Mouse (Mus musculus) liver, adult (tissue): ENCODE data around the gene Krtcap2.

ENCODE experiments used
- GATA4 ChIP-seq: IDR thresholded peaks from 2 replicates; pipeline ENCODE4 v1.6.1; 2014; ENCODE audit warnings: mild to moderate bottlenecking, low read length; ENCODE audit not compliant: insufficient replicate concordance

Krtcap2 gene

DNA sequence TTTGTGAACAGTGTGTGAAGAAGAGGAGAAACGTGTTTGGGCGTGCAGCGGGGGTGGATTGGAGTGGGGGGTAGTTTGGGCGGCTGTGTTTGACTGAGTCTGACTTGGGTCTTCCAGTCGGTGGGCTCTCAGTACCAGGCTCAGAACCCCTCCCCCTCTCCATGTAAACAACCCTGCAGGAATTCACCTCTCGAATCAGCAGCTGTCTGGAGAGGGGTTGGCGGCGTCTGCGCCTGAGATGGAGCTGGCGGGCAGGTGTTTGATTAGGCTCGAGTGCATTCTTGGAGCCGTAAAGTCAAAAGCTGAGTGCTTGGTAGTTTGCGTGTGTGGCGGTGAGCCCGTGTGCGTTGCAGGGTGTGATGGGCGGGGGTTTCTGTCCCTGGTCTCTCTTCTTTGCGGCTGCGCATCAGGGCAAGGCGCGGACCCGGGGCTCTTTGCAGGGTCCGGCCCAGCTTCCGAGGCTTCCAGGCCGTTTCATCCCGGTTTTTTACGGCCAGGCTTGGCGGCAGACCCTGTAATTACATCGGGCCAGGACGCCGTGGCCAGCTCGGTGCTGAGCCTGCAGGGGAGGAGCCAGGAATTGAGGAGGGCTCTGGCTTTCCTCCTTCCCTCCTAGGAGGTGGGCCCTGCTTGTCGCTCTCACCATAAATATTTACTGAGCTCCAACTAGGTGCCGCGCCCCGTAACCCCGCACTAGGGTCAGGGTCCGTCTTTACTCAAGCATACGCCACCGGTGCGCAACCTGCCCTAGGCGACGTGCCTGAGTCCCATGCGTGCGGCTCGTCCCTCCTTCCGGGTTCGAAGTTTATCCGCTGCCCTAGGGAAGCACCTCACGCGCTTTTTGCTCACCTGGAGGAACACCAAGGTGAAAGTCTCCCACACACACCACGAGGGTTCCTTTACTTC lies 35.1 kb downstream of the Krtcap2 start, which contains the start of gene Efna1:
Gene Efna1 (minus strand): TSS at position 537 of the 906 bp plus-strand sequence.
- TF ChIP-seq GATA4: no peak

DNA sequence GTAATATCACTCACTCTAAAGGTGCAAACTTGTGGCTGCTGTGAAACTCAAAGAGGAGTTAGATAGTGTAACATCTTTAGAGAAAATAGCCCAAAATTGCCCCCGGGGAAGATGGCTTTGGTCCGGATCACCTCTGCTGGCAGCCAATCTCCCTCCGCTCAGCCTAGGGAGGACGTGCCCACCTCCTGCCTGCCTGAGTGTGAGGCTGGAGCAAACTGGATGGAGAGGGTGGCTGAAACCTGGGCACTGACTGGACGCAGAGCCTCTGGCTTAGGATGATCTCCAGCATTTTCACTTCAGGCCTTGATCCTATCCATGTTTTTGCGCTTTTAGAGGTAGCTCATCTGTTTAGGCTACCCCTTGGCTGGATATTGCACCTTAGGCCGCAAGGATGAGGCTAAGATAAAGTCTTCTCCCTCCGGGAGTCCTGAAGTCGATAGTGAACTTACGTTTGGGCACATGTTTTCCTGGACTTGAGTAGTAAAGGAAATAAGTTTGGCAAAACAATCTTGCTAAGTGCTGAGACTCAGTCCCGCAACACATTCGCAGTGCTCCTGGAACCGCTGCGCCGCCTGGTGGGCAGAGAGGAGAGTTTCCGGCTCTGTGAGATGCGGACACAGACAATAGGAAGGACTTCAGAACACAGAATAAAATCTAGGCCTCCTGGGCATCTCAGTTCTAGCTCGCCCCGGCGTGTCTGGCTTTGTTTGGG lies 36.0 kb downstream of the Krtcap2 start:
- TF ChIP-seq GATA4: 0 out of 2 replicates have a peak, but pooled peaks have one; percentile 20

DNA sequence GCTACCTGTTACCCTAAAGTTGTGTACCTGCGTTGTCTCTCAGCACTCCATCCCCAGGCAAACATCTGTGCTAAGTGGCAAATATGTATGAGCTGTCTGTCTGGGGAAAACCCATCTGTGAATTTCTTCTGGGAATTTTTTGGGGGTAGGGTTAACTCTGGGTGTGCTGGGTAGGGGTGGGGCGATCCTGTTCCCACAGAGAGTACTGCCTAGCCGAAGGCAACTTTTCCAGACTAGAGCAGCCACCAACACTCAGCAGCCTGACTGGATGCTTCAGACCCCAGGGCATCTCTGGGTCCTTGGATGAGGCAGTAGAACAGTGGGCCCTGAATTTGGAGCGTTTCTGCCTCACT lies 36.5 kb downstream of the Krtcap2 start:
- TF ChIP-seq GATA4: no peak

DNA sequence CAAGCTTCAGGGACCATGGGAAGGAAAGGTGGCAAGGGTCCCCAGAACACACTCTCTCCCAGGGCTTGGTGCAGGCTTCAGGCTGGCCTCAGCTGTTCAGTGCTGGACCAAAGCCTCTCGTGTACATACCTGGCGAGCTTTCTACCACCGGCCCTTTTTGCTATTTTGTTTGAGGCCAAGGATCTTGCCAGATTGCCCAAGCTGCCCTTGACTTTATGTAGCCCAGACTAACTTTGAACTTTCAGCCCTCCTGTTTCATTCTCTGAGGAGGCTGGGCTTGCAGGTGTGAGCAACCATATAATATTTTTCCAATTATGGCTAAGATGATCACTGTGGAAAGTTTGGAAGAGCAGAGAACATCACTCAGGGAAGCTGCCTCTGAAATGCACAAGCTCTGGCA lies 38.5 kb downstream of the Krtcap2 start:
- TF ChIP-seq GATA4: no peak

DNA sequence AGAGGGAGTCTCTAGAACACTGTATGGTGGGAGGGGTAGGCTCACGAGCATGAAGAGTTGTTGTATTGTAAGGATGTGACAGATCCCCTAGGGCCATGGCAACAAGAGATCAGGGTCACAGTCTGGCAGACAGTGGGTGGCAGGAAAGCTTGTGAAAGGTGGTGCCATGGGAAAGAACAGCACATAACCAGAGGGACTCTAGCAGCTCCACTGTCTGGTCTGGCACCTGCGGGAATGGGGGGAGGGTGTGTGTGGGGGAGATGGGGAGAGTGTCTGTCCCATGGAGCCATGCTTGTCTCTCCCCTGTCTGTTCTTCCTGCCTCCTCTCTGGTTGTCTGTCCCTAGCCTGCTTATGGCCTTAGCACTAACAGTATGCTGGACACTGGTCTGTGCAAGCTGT lies 39.8 kb downstream of the Krtcap2 start:
- TF ChIP-seq GATA4: no peak

DNA sequence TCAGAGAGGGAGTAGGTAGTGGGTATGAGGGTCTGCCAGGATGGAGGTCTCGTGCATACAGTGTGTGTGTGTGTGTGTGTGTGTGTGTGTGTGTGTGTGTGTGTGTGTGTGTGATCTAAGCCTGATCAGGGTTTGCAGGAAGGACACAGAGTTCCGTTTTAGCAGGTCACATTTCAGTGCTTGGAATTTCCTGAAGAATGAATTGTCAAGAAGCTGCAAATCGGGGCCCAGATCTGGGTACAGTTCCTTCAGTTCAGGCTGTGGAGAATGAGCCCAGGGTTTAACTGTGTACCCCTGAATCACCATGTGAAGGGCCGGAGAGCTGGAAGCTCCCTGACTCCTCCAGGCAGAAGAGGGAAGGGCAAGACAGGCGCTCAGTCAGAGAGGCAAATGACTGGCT lies 41.5 kb downstream of the Krtcap2 start:
- peak; percentile 49; the same call in 1 of the 2 replicates for TF ChIP-seq GATA4

DNA sequence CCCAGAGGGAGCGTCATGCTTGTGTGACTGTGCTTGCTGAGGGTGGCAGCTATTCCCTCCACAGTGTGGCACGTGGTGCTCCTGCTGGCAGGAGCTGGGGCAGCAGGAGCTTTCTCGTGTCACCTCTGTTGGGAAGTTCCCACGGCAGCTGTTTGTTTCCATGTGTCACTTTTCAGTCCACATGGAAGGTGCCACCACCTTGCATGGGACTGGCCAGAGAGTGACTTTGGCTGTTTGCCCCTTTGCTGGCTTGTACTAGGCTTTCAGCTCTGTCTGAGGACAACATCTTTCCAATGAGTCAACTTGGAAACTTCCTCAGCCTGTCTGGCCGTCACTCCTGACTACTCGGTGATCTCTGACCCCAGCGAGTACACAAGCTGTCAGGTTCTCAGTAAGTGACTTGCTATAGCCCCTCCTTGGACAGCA lies 42.8 kb downstream of the Krtcap2 start:
- TF ChIP-seq GATA4: no peak

DNA sequence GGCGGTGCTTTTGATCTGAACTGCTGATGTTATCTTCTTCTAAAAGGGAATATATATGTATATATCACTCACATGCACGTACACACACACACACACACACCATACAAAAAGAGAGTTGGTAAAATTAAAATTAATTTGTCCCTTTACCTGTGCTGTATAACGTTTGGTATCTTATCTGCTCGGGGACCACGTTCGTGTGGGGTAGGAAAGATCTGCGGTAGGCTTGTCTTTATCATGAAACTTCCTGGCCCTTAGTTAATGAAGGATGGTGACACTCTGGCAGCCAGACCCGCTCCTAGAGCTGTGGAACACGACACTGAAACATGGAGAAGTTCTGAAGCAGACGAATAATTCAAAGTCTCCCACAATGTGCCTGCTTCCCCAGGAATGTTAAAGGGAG lies 46.1 kb downstream of the Krtcap2 start:
- TF ChIP-seq GATA4: no peak

DNA sequence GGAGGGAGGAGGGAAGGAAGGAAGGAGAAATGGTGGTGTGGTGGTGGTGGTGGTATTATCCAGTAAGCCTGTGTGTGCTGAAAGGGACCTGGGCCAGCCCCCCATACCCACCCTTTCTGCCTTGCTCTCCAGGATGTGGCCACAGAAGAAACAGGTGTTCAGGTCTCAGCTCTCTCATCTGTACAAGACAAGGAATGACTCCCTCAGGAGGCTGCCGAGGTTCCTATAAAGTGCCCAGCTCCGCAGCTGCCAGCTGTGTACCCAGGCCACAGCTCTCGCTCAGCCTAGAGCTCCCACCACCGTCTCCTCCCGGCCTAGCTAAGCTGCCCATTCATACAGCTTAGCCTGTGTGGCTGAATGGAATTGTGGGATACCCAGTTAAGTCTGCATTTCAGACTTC lies 46.5 kb downstream of the Krtcap2 start:
- TF ChIP-seq GATA4: no peak

DNA sequence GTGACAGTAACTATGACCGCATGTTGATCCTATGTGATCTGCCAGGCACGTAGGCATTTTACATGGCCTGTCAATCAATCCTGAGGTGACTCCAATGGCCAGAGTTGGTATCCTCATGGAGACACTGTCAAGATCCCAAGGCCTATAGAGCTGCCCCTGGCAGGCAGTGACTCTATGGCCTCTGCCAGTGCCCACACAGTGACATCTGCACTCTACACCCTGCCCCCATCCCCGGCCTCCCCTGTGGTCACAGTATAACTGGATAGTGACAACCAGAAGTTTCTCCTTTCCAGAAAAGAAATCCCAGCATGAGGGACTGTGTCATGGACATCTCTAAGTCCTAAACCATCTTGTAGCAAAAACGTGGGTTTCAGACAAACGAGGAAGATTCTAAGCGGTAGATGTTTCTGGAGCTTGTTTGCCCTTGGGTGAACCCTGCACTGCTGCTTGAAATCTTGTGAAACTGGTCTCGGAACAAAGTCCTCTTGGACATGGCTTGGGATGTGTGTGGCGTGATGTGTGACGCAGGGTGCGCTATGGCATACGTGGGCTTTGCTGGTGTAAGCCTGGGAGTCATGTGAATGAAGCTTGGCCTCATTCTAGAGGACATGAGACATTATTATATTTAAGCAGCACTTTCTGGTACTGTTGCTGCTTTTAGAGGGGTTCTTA lies 47.6 kb downstream of the Krtcap2 start:
- no peak for TF ChIP-seq GATA4

DNA sequence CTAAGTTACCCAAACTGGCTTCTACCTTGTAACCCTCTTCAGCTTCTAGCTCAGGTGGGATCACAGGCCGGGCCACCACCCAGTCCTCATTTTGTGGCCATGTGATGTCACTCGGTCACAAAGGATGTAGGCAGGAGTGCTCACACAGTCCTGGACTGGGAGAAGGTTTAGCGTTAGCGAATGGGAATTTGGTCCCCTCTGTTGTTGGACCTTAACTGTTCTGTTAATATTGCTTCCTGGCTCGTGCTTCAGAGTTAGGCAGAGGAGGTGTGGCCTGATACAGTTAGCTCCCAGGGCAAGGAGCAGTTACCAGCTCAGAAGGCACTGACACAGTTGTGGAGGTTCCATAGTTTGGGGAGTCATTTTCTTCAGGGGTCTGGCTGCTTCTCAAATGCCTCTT lies 48.4 kb downstream of the Krtcap2 start:
- TF ChIP-seq GATA4: no peak

DNA sequence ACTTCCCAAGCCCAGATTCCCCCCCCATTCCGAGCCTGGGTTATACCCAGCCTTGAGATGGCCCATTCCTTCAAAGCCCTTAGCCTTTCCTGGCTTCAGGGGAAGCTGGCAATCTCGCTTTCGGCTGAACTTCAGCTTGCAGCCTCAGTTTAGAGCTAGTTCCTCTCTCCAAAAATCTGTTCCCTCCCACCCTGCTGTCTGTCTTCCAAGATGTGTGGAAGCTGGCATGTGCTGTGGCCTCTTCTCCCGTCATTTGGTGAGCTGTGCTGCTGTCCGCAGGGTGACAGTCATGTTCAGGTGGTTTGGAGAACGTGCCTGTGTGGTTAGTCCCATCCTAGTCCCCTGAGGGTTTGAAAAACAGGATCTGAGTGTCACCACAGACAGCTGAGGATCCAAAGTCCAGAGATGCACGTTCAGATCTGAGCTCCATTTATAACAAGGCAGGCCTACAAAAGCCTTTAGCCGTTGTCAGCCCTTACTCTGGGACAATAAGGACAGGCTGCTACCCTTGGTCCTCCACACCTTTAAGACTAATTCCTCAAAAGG lies 50.0 kb downstream of the Krtcap2 start:
- no peak for TF ChIP-seq GATA4

DNA sequence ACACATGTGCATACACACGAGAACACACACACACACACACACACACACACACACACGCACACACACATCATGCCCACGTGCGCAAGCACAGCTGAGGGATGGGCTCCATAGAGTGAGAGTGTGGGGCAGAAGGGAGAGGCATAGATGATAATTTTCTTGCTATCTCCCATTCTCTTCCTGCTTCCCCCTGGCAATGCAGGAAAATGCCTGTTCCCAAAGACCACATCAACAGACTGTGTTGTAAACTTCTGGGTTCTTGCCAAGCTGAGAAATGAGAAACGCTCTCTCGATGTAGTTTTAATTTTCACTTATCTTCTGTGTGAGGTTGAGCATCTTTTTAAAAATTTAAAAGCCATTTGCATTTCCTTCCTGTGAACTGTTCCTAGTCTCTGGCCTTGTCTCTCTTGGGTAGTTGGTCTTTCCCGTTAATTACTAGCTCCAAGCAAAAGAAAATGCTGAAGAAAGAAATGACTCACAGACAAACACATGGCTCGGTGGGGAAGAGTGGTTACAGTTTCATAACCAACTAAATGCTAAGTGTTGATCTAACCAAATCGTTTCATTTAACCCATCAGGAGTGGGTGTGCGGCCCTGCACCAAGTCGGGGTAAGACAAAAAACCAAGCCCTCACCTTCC lies 51.1 kb downstream of the Krtcap2 start:
- peak; percentile 51; the same call in 1 of the 2 replicates for TF ChIP-seq GATA4

DNA sequence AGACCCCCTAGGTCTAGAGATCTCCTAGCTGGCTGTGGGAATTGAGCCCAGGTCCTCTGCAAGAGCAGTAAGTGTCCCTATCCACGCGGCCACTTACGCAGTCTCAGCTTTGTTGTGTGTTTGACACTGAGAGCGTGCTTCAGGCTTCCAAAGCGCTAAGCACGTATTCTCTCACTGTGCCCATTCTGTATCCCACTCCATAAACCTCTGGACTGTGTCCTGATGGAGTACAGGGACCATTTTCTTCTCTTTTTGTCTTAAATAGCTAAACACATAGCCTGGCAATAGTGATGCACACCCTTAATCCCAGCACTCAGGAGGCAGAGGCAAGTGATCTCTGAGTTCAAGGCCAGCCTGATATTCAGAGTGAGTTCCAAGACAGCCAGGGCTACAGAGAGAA lies 53.1 kb downstream of the Krtcap2 start:
- no peak for TF ChIP-seq GATA4

DNA sequence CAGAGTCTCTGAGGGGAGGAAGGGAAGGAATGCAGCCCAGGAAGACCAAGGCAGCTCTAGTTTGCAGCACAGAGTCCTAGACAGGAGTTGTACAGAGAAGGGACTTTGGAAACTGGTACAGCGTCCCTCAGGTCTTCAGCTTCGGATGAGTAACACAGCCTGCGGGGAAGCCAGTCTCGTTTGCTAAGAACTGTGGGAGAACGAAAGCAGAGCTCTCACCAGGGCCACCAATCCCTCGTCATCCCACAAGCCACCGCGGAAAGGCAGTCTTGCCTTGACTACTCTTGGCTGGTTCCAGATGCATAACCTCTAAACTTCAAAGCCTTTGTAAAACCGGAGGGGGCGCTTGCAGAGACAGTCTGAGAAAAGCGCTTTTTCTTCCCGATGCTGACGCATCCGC lies 53.7 kb downstream of the Krtcap2 start:
- no peak for TF ChIP-seq GATA4
